Mouse (Mus musculus): ENCODE data around the gene Mrpl2.

- no peak for TF ChIP-seq USF1 (IDR thresholded peaks at IDR 0.05; ENCODE audit: low read depth)
- no peak for TF ChIP-seq CTCF (IDR thresholded peaks at IDR 0.05; ENCODE audit: control insufficient read depth, insufficient read depth, insufficient read length)
- no peak for TF ChIP-seq MYOD1 (IDR thresholded peaks at IDR 0.05; ENCODE audit: control insufficient read depth, insufficient read length, low read depth)
- TF ChIP-seq MAX (IDR thresholded peaks at IDR 0.05), result no peak
Measured at GRCm38 (mm10) chr17:46636831-46637523, 9.1 kb upstream of the Mrpl2 start.
